Mouse (Mus musculus) ES-Bruce4 (cell line): Measurements from ENCODE around the gene Rere. TPM values are rescaled to one million over a fixed set of nuclear protein-coding genes. Genes with fewer than 3 reads are reported as not detected.
A peak's percentile ranks its signal among the peaks of the same experiment; 100 is the strongest.

Experiments used
- H3K27ac ChIP-seq: 2 replicates; pipeline ENCODE4 v1.5.1; 2012; ENCODE audit warnings: low read length, inconsistent platforms; ENCODE audit not compliant: insufficient read depth
- H3K27me3 ChIP-seq: 2 replicates; pipeline ENCODE4 v1.6.1; 2012; ENCODE audit warnings: mild to moderate bottlenecking, low read length, inconsistent platforms; ENCODE audit not compliant: control insufficient read depth, poor library complexity, insufficient read depth, severe bottlenecking
- H3K36me3 ChIP-seq: 2 replicates; pipeline ENCODE4 v1.6.1; 2012; ENCODE audit warnings: inconsistent platforms, mild to moderate bottlenecking, low read length, moderate library complexity; ENCODE audit not compliant: control insufficient read depth, poor library complexity, insufficient read depth, severe bottlenecking
- H3K4me1 ChIP-seq: one replicate; pipeline ENCODE4 v1.8.1; 2011; ENCODE audit warnings: low read length; ENCODE audit not compliant: control insufficient read depth, insufficient read depth
- H3K4me3 ChIP-seq: 2 replicates; pipeline ENCODE4 v1.5.1; 2011; ENCODE audit warnings: low read depth, mild to moderate bottlenecking, low read length
- H3K9ac ChIP-seq: 2 replicates; pipeline ENCODE4 v1.6.1; 2012; ENCODE audit warnings: low read depth, mild to moderate bottlenecking, inconsistent platforms; ENCODE audit not compliant: poor library complexity, severe bottlenecking
- H3K9me3 ChIP-seq: replicated peaks from 2 replicates; pipeline ENCODE4 v1.6.1; 2012; ENCODE audit warnings: mild to moderate bottlenecking, low read length, inconsistent platforms; ENCODE audit not compliant: control insufficient read depth, poor library complexity, insufficient read depth, severe bottlenecking
- CTCF ChIP-seq: IDR thresholded peaks from one replicate; pipeline ENCODE4 v1.8.1; 2011; ENCODE audit warnings: low read depth, low read length
- EP300 ChIP-seq: IDR thresholded peaks from 2 replicates; pipeline ENCODE4 v1.6.1; 2011; ENCODE audit warnings: low read depth, low read length; ENCODE audit not compliant: insufficient read depth
- POLR2A ChIP-seq: IDR thresholded peaks from one replicate; pipeline ENCODE4 v1.8.1; 2011; ENCODE audit warnings: low read length; ENCODE audit not compliant: insufficient read depth
- polyA plus RNA-seq: library from polyadenylated mRNA; stranded (reverse); fragments of >200 nt; gene quantifications from 2 replicates; pipeline ENCODE4 v1.2.4, GENCODE M21; 2011; ENCODE audit warnings: low read depth; ENCODE audit not compliant: missing spikeins, insufficient read depth, insufficient read length

Rere gene
- polyA plus RNA-seq, 1 experiment, result 77.3 TPM

- H3K9ac ChIP-seq, result peak overlapping the region; percentile 5; the same call in 1 of the 2 replicates
- no peak overlapping the region for H3K27ac ChIP-seq
- H3K36me3 ChIP-seq, result no peaks in the 10 kb centered on the region
- peaks cover 2% of the 10 kb centered on the region for H3K4me1 ChIP-seq
- no peaks in the 10 kb centered on the region for H3K27me3 ChIP-seq
- no peak for TF ChIP-seq CTCF
- TF ChIP-seq POLR2A, result no peak
- no peak for TF ChIP-seq EP300
- no peak overlapping the region for H3K4me3 ChIP-seq
- H3K9me3 ChIP-seq, result no peaks in the 10 kb centered on the region
These were observed 92.0 kb downstream of the Rere start for GRCm38 (mm10) chr4:150373111-150374109.

- no peaks in the 10 kb centered on the region for H3K9me3 ChIP-seq
- H3K4me3 ChIP-seq, result no peak overlapping the region
- H3K4me1 ChIP-seq, result peaks cover 3% of the 10 kb centered on the region
- no peak overlapping the region for H3K9ac ChIP-seq
- no peaks in the 10 kb centered on the region for H3K27me3 ChIP-seq
- H3K27ac ChIP-seq, result no peak overlapping the region; the same call in 1 of the 2 replicates
- TF ChIP-seq EP300 (no peak), CTCF (no peak), POLR2A (no peak)
- no peaks in the 10 kb centered on the region for H3K36me3 ChIP-seq
These were observed 93.4 kb downstream of the Rere start for GRCm38 (mm10) chr4:150374651-150375447.

GRCm38 (mm10) chr4:150375448-150375935 is 94.0 kb downstream of the Rere start:
- Histone ChIP-seq H3K4me1 (peaks cover 1% of the 10 kb centered on the region), H3K9ac (no peak overlapping the region), H3K9me3 (no peaks in the 10 kb centered on the region), H3K4me3 (no peak overlapping the region), H3K27me3 (no peaks in the 10 kb centered on the region), H3K36me3 (no peaks in the 10 kb centered on the region), H3K27ac (no peak overlapping the region)
- no peak for TF ChIP-seq EP300
- TF ChIP-seq CTCF, result no peak
- TF ChIP-seq POLR2A, result no peak

GRCm38 (mm10) chr4:150379313-150379712 is 97.9 kb downstream of the Rere start:
- Histone ChIP-seq H3K27ac (no peak overlapping the region), H3K36me3 (peaks cover 2% of the 10 kb centered on the region; the same call in 1 of the 2 replicates), H3K9me3 (no peaks in the 10 kb centered on the region), H3K9ac (no peak overlapping the region), H3K4me1 (peaks cover 1% of the 10 kb centered on the region), H3K4me3 (no peak overlapping the region), H3K27me3 (no peaks in the 10 kb centered on the region)
- TF ChIP-seq EP300, result no peak
- TF ChIP-seq CTCF, result no peak
- TF ChIP-seq POLR2A, result no peak

GRCm38 (mm10) chr4:150379772-150380171 is 98.3 kb downstream of the Rere start:
- Histone ChIP-seq H3K9me3 (no peaks in the 10 kb centered on the region), H3K27me3 (no peaks in the 10 kb centered on the region), H3K9ac (no peak overlapping the region), H3K4me1 (peaks cover 1% of the 10 kb centered on the region), H3K27ac (no peak overlapping the region), H3K36me3 (peaks cover 2% of the 10 kb centered on the region; the same call in 1 of the 2 replicates), H3K4me3 (no peak overlapping the region)
- TF ChIP-seq CTCF, result no peak
- TF ChIP-seq EP300, result no peak
- no peak for TF ChIP-seq POLR2A
